Mouse (Mus musculus): Measurements from ENCODE around the gene Ccdc155. TPM values are rescaled to one million over a fixed set of nuclear protein-coding genes. Genes with fewer than 3 reads are reported as not detected.
"Not testable (repeated sequence)": the region's sequence is repeated elsewhere in the genome, so short reads cannot be mapped to it uniquely, and the experiment has no call there.

The Ccdc155 gene
- polyA plus RNA-seq, 1 experiment from 2014 or later, result 1.7 TPM

- ATAC-seq (ENCODE audit: insufficient number of reproducible peaks, insufficient read depth, low FRiP score, low TSS enrichment, low read depth), result no peak
- Histone ChIP-seq H3K36me3 (peaks cover 38% of the 10 kb centered on the region), H3K27ac (no peak overlapping the region), H3K4me2 (peak overlapping the region; percentile 76), H3K4me3 (replicated peaks) (peak overlapping the region; percentile 64), H3K9me3 (no peaks in the 10 kb centered on the region), H3K27me3 (no peaks in the 10 kb centered on the region), H3K9ac (replicated peaks) (0 out of 2 replicates have a peak overlapping the region, but pooled peaks have one; percentile 81), H3K4me1 (replicated peaks) (peaks cover 30% of the 10 kb centered on the region)
- WGBS, result 79% methylated on average over 12 of the region's 12 CpGs
These were observed 49.6 kb downstream of the Ccdc155 start for GRCm38 (mm10) chr7:45154993-45155514.

- Histone ChIP-seq H3K4me2 (peak within 1 kb of the TSS; percentile 76), H3K36me3 (peaks cover 30% of the 10 kb centered on the region), H3K27ac (peak within 1 kb of the TSS; percentile 95), H3K4me3 (replicated peaks) (peak within 1 kb of the TSS; percentile 64), H3K4me1 (replicated peaks) (peaks cover 31% of the 10 kb centered on the region), H3K9ac (replicated peaks) (peak within 1 kb of the TSS; percentile 81), H3K27me3 (no peaks in the 10 kb centered on the region), H3K9me3 (no peaks in the 10 kb centered on the region)
- 5% methylated on average over 69 of the region's 69 CpGs for WGBS
- peak; percentile 96 for ATAC-seq (ENCODE audit: insufficient number of reproducible peaks, insufficient read depth, low FRiP score, low TSS enrichment, low read depth)
These were observed 50.3 kb downstream of the Ccdc155 start, which contains the start of the genes Pih1d1 and Aldh16a1 for GRCm38 (mm10) chr7:45154096-45154992. Gene Pih1d1, plus strand, starts transcription at chr7:45154303. Gene Aldh16a1, minus strand, starts transcription at chr7:45154584.

- peak overlapping the region; percentile 64 for H3K4me3 ChIP-seq (replicated peaks)
- ATAC-seq (ENCODE audit: insufficient number of reproducible peaks, insufficient read depth, low FRiP score, low TSS enrichment, low read depth), result no peak
- no peaks in the 10 kb centered on the region for H3K9me3 ChIP-seq
These were observed 51.1 kb downstream of the Ccdc155 start for GRCm38 (mm10) chr7:45153586-45153985.

GRCm38 (mm10) chr7:45153052-45153451 lies 51.6 kb downstream of the Ccdc155 start:
- WGBS, result 95% methylated on average over 2 of the region's 2 CpGs
- not testable (repeated sequence) for H3K9ac ChIP-seq (replicated peaks); H3K27me3 ChIP-seq; H3K9me3 ChIP-seq; ATAC-seq (ENCODE audit: insufficient number of reproducible peaks, insufficient read depth, low FRiP score, low TSS enrichment, low read depth); H3K27ac ChIP-seq
- Histone ChIP-seq H3K36me3 (peaks cover 23% of the 10 kb centered on the region), H3K4me3 (replicated peaks) (peak overlapping the region; percentile 64; the same call in 1 of the 2 replicates), H3K4me2 (peak overlapping the region; percentile 76), H3K4me1 (replicated peaks) (peaks cover 31% of the 10 kb centered on the region)

More at GRCm38 (mm10) chr7:45153586-45153985, 51.1 kb downstream of the Ccdc155 start:
- WGBS, result 4% methylated on average over 5 of the region's 5 CpGs
- H3K36me3 ChIP-seq, result peaks cover 23% of the 10 kb centered on the region
- H3K4me2 ChIP-seq, result peak overlapping the region; percentile 76
- H3K27me3 ChIP-seq, result no peaks in the 10 kb centered on the region
- H3K27ac ChIP-seq, result peak overlapping the region; percentile 95
- H3K9ac ChIP-seq (replicated peaks), result peak overlapping the region; percentile 81
- H3K4me1 ChIP-seq (replicated peaks), result peaks cover 31% of the 10 kb centered on the region

GRCm38 (mm10) chr7:45151303-45151702 lies 53.4 kb downstream of the Ccdc155 start:
- ATAC-seq (ENCODE audit: insufficient number of reproducible peaks, insufficient read depth, low FRiP score, low TSS enrichment, low read depth), result no peak
- peaks cover 27% of the 10 kb centered on the region for H3K36me3 ChIP-seq
- peaks cover 31% of the 10 kb centered on the region for H3K4me1 ChIP-seq (replicated peaks)
- H3K4me2 ChIP-seq, result no peak overlapping the region
- H3K27ac ChIP-seq, result 0 out of 2 replicates have a peak overlapping the region, but pooled peaks have one; percentile 62
- WGBS, result 26% methylated on average over 11 of the region's 11 CpGs
- no peaks in the 10 kb centered on the region for H3K9me3 ChIP-seq
- H3K27me3 ChIP-seq, result no peaks in the 10 kb centered on the region
- 0 out of 2 replicates have a peak overlapping the region, but pooled peaks have one; percentile 34 for H3K9ac ChIP-seq (replicated peaks)
- H3K4me3 ChIP-seq (replicated peaks), result no peak overlapping the region

- Histone ChIP-seq H3K27me3 (no peaks in the 10 kb centered on the region), H3K27ac (peak overlapping the region; percentile 62), H3K4me1 (replicated peaks) (peaks cover 27% of the 10 kb centered on the region), H3K9me3 (no peaks in the 10 kb centered on the region), H3K36me3 (peaks cover 33% of the 10 kb centered on the region), H3K4me3 (replicated peaks) (no peak overlapping the region), H3K4me2 (no peak overlapping the region), H3K9ac (replicated peaks) (peak overlapping the region; percentile 38; the same call in 1 of the 2 replicates)
- 45% methylated on average over 4 of the region's 4 CpGs for WGBS
- ATAC-seq (ENCODE audit: insufficient number of reproducible peaks, insufficient read depth, low FRiP score, low TSS enrichment, low read depth), result no peak
These were observed 54.4 kb downstream of the Ccdc155 start for GRCm38 (mm10) chr7:45150321-45150720.

GRCm38 (mm10) chr7:45149545-45149944 lies 55.1 kb downstream of the Ccdc155 start:
- no peaks in the 10 kb centered on the region for H3K27me3 ChIP-seq
- peaks cover 20% of the 10 kb centered on the region for H3K4me1 ChIP-seq (replicated peaks)
- no peak overlapping the region for H3K27ac ChIP-seq
- no peaks in the 10 kb centered on the region for H3K9me3 ChIP-seq
- H3K36me3 ChIP-seq, result peaks cover 41% of the 10 kb centered on the region
- no peak for ATAC-seq (ENCODE audit: insufficient number of reproducible peaks, insufficient read depth, low FRiP score, low TSS enrichment, low read depth)
- no peak overlapping the region for H3K4me2 ChIP-seq
- WGBS, result 73% methylated on average over 6 of the region's 6 CpGs
- no peak overlapping the region for H3K9ac ChIP-seq (replicated peaks)
- H3K4me3 ChIP-seq (replicated peaks), result no peak overlapping the region

- H3K27me3 ChIP-seq, result no peaks in the 10 kb centered on the region
- ATAC-seq (ENCODE audit: insufficient number of reproducible peaks, insufficient read depth, low FRiP score, low TSS enrichment, low read depth), result no peak
- H3K4me2 ChIP-seq, result no peak overlapping the region
- peaks cover 19% of the 10 kb centered on the region for H3K4me1 ChIP-seq (replicated peaks)
- no peak overlapping the region for H3K27ac ChIP-seq
- no peaks in the 10 kb centered on the region for H3K9me3 ChIP-seq
- H3K9ac ChIP-seq (replicated peaks), result no peak overlapping the region
- 68% methylated on average over 4 of the region's 4 CpGs for WGBS
- no peak overlapping the region for H3K4me3 ChIP-seq (replicated peaks)
- peaks cover 50% of the 10 kb centered on the region for H3K36me3 ChIP-seq
These were observed 56.1 kb downstream of the Ccdc155 start for GRCm38 (mm10) chr7:45148534-45149098.

GRCm38 (mm10) chr7:45147899-45148298 lies 56.8 kb downstream of the Ccdc155 start:
- Histone ChIP-seq H3K9ac (replicated peaks) (no peak overlapping the region), H3K9me3 (no peaks in the 10 kb centered on the region), H3K27ac (no peak overlapping the region), H3K27me3 (no peaks in the 10 kb centered on the region), H3K36me3 (peaks cover 57% of the 10 kb centered on the region), H3K4me3 (replicated peaks) (no peak overlapping the region), H3K4me2 (no peak overlapping the region), H3K4me1 (replicated peaks) (peaks cover 15% of the 10 kb centered on the region)
- no peak for ATAC-seq (ENCODE audit: insufficient number of reproducible peaks, insufficient read depth, low FRiP score, low TSS enrichment, low read depth)
- 91% methylated on average over 11 of the region's 11 CpGs for WGBS

GRCm38 (mm10) chr7:45147267-45147666 lies 57.4 kb downstream of the Ccdc155 start:
- Histone ChIP-seq H3K9me3 (no peaks in the 10 kb centered on the region), H3K27me3 (no peaks in the 10 kb centered on the region), H3K4me3 (replicated peaks) (no peak overlapping the region), H3K4me1 (replicated peaks) (peaks cover 15% of the 10 kb centered on the region), H3K27ac (no peak overlapping the region), H3K36me3 (peaks cover 63% of the 10 kb centered on the region), H3K9ac (replicated peaks) (no peak overlapping the region), H3K4me2 (no peak overlapping the region)
- 88% methylated on average over 11 of the region's 11 CpGs for WGBS
- ATAC-seq (ENCODE audit: insufficient number of reproducible peaks, insufficient read depth, low FRiP score, low TSS enrichment, low read depth), result no peak

- Histone ChIP-seq H3K9ac (replicated peaks) (no peak overlapping the region), H3K27ac (no peak overlapping the region), H3K9me3 (no peaks in the 10 kb centered on the region), H3K27me3 (no peaks in the 10 kb centered on the region), H3K36me3 (peaks cover 74% of the 10 kb centered on the region), H3K4me1 (replicated peaks) (peaks cover 5% of the 10 kb centered on the region), H3K4me3 (replicated peaks) (no peak overlapping the region), H3K4me2 (no peak overlapping the region)
- no peak for ATAC-seq (ENCODE audit: insufficient number of reproducible peaks, insufficient read depth, low FRiP score, low TSS enrichment, low read depth)
- 95% methylated on average over 8 of the region's 8 CpGs for WGBS
These were observed 59.2 kb downstream of the Ccdc155 start for GRCm38 (mm10) chr7:45145460-45145859.

Measured in limb, embryonic 12.5 days (tissue).